Mouse (Mus musculus) liver, embryonic 14.5 days (tissue): ENCODE data around the gene Fastk.

ENCODE experiments used
- CTCF ChIP-seq: IDR thresholded peaks from 2 replicates; pipeline ENCODE4 v1.5.1; 2016; ENCODE audit warnings: antibody characterized with exemption, low read depth, control low read depth
- EP300 ChIP-seq: IDR thresholded peaks from 2 replicates; pipeline ENCODE4 v1.6.1; 2016; ENCODE audit warnings: antibody characterized with exemption, low read depth

- TF ChIP-seq CTCF (no peak), EP300 (no peak)
Observed at GRCm38 (mm10) chr5:24474025-24474722, 29.1 kb upstream of the Fastk start.
